Mouse (Mus musculus) cerebellum, adult 2 months (tissue): Measurements from ENCODE around the gene Palm2. TPM values are rescaled to one million over a fixed set of nuclear protein-coding genes. Genes with fewer than 3 reads are reported as not detected.

Source experiments
- DNase-seq, 2 experiments: peaks; one replicate each; pipeline ENCODE4 v3.0.0; 2021
- H3K27ac ChIP-seq: fragments of 200-500 bp; 2 replicates; pipeline ENCODE4 v1.5.1; 2012; ENCODE audit warnings: low read length, control low read depth, inconsistent platforms; ENCODE audit not compliant: insufficient read depth
- H3K27me3 ChIP-seq: fragments of 200-500 bp; 2 replicates; pipeline ENCODE4 v1.6.1; 2012; ENCODE audit warnings: inconsistent platforms, mild to moderate bottlenecking, low read length, moderate library complexity; ENCODE audit not compliant: control insufficient read depth, insufficient read depth
- H3K4me1 ChIP-seq: fragments of 200-500 bp; 2 replicates; pipeline ENCODE4 v1.6.1; 2011; ENCODE audit warnings: low read length; ENCODE audit not compliant: control insufficient read depth, insufficient read depth
- H3K4me3 ChIP-seq: fragments of 200-500 bp; replicated peaks from 2 replicates; pipeline ENCODE3; 2011; ENCODE audit warnings: mild to moderate bottlenecking, low read depth, low read length, control low read depth; ENCODE audit not compliant: insufficient read depth
- CTCF ChIP-seq: fragments of 200-500 bp; IDR thresholded peaks from 2 replicates; pipeline ENCODE4 v1.5.1; 2011; ENCODE audit warnings: low read depth, mild to moderate bottlenecking, control low read depth, low read length, moderate library complexity, borderline replicate concordance; ENCODE audit not compliant: insufficient read depth
- POLR2A ChIP-seq: fragments of 200-500 bp; IDR thresholded peaks from 2 replicates; pipeline ENCODE4 v1.6.1; 2011; ENCODE audit warnings: low read length, control low read depth, borderline replicate concordance; ENCODE audit not compliant: insufficient read depth
- WGBS: fragments of 180-500 bp; shearing (Covaris S2); methylation state at CpG from one replicate; pipeline ENCODE4 v1.1.7; 2018; 5-methylcytosine and 5-hydroxymethylcytosine counted together
- polyA plus RNA-seq: library from polyadenylated mRNA; depleted of rRNA; stranded (reverse); fragments of >200 nt; gene quantifications from 2 replicates; pipeline ENCODE4 v1.2.3, GENCODE M21; 2012

Palm2 gene
- polyA plus RNA-seq, 1 experiment: 3.1 TPM

GRCm38 (mm10) chr4:57716735-57717134, 282.7 kb downstream of the Palm2 start:
- no peak for TF ChIP-seq POLR2A
- TF ChIP-seq CTCF: no peak
- H3K4me1 ChIP-seq: no peaks in the 10 kb centered on the region
- WGBS: 28% methylated on average over 4 of the region's 4 CpGs
- no peak overlapping the region for H3K4me3 ChIP-seq
- no peak for DNase-seq
- no peaks in the 10 kb centered on the region for H3K27me3 ChIP-seq
- no peak overlapping the region for H3K27ac ChIP-seq

- Histone ChIP-seq H3K27ac (no peak within 1 kb of the TSS), H3K4me1 (no peaks in the 10 kb centered on the region), H3K27me3 (no peaks in the 10 kb centered on the region), H3K4me3 (no peak within 1 kb of the TSS)
- no peak for TF ChIP-seq POLR2A
- no peak for TF ChIP-seq CTCF
- 80% methylated on average over 9 of the region's 9 CpGs for WGBS
- no peak for DNase-seq
These were observed 283.3 kb downstream of the Palm2 start, which contains the start of gene Akap2 for GRCm38 (mm10) chr4:57717354-57717753. Akap2 (plus strand) TSS chr4:57717657.

GRCm38 (mm10) chr4:57719370-57719769, 285.3 kb downstream of the Palm2 start:
- DNase-seq: no peak
- Histone ChIP-seq H3K27me3 (no peaks in the 10 kb centered on the region), H3K4me3 (no peak overlapping the region), H3K27ac (no peak overlapping the region), H3K4me1 (no peaks in the 10 kb centered on the region)
- TF ChIP-seq POLR2A (no peak), CTCF (no peak)
- WGBS: 93% methylated on average over 1 of the region's 1 CpGs

GRCm38 (mm10) chr4:57720869-57721361, 286.9 kb downstream of the Palm2 start:
- H3K4me1 ChIP-seq: no peaks in the 10 kb centered on the region
- 18% methylated on average over 7 of the region's 7 CpGs for WGBS
- H3K27me3 ChIP-seq: no peaks in the 10 kb centered on the region
- no peak for TF ChIP-seq POLR2A
- TF ChIP-seq CTCF: no peak
- no peak overlapping the region for H3K27ac ChIP-seq
- no peak for DNase-seq
- no peak overlapping the region for H3K4me3 ChIP-seq

GRCm38 (mm10) chr4:57722296-57722695, 288.2 kb downstream of the Palm2 start:
- DNase-seq: no peak
- Histone ChIP-seq H3K4me1 (no peaks in the 10 kb centered on the region), H3K4me3 (no peak overlapping the region), H3K27me3 (no peaks in the 10 kb centered on the region), H3K27ac (no peak overlapping the region)
- 87% methylated on average over 4 of the region's 4 CpGs for WGBS
- no peak for TF ChIP-seq CTCF
- no peak for TF ChIP-seq POLR2A

GRCm38 (mm10) chr4:57723659-57724058, 289.6 kb downstream of the Palm2 start:
- no peak for DNase-seq

GRCm38 (mm10) chr4:57725569-57725968, 291.5 kb downstream of the Palm2 start:
- H3K27me3 ChIP-seq: no peaks in the 10 kb centered on the region
- H3K4me3 ChIP-seq: no peak overlapping the region
- 70% methylated on average over 1 of the region's 1 CpGs for WGBS
- no peak overlapping the region for H3K27ac ChIP-seq
- no peak for DNase-seq
- TF ChIP-seq POLR2A (no peak), CTCF (no peak)
- no peaks in the 10 kb centered on the region for H3K4me1 ChIP-seq

More at GRCm38 (mm10) chr4:57723659-57724058, 289.6 kb downstream of the Palm2 start:
- TF ChIP-seq CTCF (no peak), POLR2A (no peak)
- Histone ChIP-seq H3K27me3 (no peaks in the 10 kb centered on the region), H3K4me1 (no peaks in the 10 kb centered on the region), H3K4me3 (no peak overlapping the region), H3K27ac (no peak overlapping the region)
- 41% methylated on average over 2 of the region's 2 CpGs for WGBS

GRCm38 (mm10) chr4:57728611-57729183, 294.6 kb downstream of the Palm2 start:
- WGBS: 73% methylated on average over 4 of the region's 4 CpGs
- TF ChIP-seq CTCF (no peak), POLR2A (no peak)

GRCm38 (mm10) chr4:57730047-57730446, 296.0 kb downstream of the Palm2 start:
- TF ChIP-seq CTCF (no peak), POLR2A (no peak)
- Histone ChIP-seq H3K4me1 (no peaks in the 10 kb centered on the region), H3K4me3 (no peak overlapping the region), H3K27me3 (no peaks in the 10 kb centered on the region), H3K27ac (no peak overlapping the region)
- no peak for DNase-seq
- WGBS: 38% methylated on average over 6 of the region's 6 CpGs

More at GRCm38 (mm10) chr4:57728611-57729183, 294.6 kb downstream of the Palm2 start:
- DNase-seq: no peak
- no peak overlapping the region for H3K27ac ChIP-seq
- H3K27me3 ChIP-seq: no peaks in the 10 kb centered on the region
- H3K4me1 ChIP-seq: no peaks in the 10 kb centered on the region
- H3K4me3 ChIP-seq: no peak overlapping the region
